Mouse (Mus musculus) hematopoietic stem cell, adult 5-6 weeks (primary cell): ENCODE data around the gene Hoxa1. TPM values are rescaled to one million over a fixed set of nuclear protein-coding genes. Genes with fewer than 3 reads are reported as not detected.

ENCODE experiments used
- ATAC-seq, 2 experiments: fragments of 125-278 bp in 1 of 2; replicated peaks in 1 of 2; 2 replicates each; pipeline ENCODE4 v1.8.0; 2016 to 2017; ENCODE audit warnings: inconsistent platforms in 2 of 2, mild to moderate bottlenecking in 2 of 2, moderate number of reproducible peaks in 2 of 2, low read depth in 1 of 2, moderate TSS enrichment in 1 of 2; ENCODE audit not compliant: low FRiP score in 2 of 2, poor library complexity in 2 of 2, severe bottlenecking in 2 of 2, insufficient read depth in 1 of 2, low TSS enrichment in 1 of 2
- total RNA-seq: library from RNA; stranded (forward); fragments of 172-1452, 232-1000 nt; gene quantifications from 2 replicates; pipeline ENCODE4 v1.2.3, GENCODE M21; 2017

The Hoxa1 gene
- total RNA-seq, 1 experiment from 2014 or later, result not detected

DNA sequence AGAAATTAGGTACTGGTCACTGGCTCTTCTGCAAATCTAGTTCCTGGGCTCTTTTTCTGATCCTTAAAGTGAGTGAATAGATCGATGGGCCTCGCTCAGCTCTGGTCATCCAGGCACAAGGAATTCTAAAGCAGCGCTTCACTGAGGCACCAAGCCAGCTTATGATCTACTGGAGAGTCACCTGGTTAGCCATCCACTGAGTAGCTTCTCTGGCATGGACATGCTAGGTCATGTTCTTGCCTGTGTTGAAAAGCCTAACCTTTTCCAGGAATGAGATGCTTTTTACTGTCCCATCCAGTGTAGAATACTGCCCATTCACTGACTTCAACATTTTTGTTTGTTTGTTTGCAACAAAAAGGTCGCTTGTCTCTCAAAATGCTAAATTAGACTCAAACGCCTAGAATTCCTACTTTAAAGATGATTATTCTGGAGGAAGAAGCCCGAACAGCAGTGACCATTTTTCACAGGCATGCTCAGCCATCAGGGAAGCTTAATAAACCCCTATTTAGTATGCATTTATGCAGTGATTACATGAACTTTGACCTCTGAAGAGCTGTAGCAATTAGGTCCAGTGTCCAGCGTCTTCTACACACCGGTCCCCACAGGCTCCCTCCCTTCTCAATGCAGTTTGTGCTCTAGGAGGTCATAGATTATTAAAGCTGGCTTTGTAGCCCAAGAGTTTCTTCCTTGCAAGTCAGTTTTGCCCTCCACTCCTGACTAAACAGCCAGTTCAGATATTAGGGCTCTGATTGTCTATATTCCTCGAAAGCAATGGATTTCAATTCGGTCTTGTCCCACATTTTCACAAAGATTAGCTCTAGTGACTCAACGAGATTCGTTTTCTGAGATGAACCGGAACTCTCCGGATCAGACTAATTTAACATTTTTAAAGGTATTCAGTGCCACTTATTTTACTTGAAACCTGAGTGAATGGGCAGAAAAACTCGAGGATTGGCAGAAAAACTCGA, 5.6 kb downstream of the Hoxa1 start:
- ATAC-seq, result no peak

DNA sequence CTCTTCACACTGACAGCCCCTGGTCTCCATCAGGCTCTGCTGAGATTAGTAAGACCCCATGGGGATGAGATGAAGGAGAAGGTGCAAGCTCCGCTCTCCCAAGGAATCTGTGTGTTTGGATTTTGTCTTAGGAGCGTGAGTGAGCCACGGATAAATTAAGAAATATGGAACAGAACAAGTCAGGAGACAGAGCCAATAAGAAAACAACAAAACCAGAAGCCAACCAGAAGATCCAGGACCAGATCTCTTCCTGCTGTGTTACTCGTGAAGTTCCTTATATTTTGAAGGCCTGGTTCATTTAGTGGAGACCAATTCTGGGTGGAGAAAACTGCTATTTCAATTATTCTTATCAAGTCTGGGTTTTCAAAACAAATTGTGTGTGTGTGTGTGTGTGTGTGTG, 6.5 kb downstream of the Hoxa1 start:
- no peak for ATAC-seq

DNA sequence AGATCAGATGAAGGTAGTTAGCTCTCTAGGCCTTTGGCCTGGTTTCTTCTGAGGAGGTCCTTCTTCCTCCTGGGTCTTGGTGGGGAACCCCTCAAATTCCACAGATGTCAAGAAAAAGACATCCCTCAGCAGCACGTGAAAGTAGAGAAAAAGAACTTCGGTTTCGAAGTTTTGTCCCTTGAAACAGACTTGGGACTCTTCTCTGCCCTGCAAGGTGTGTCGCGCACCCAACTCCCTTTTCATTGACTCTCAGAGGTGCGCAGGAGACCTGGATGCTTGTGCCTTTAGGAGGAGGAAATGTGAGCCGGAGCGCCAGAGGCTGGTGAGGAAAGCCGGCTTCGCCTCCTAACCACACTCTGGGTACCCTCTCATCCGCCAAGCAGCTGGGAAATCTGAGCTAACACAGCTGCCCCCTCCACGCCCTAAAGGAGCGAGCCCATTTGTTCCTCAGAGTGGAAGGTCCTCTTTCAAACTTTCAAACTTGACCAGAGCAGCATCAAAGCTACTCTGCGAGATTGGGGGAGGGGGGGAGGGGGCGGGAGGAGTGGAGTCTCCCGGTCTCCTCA, 7.6 kb downstream of the Hoxa1 start:
- no peak for ATAC-seq

DNA sequence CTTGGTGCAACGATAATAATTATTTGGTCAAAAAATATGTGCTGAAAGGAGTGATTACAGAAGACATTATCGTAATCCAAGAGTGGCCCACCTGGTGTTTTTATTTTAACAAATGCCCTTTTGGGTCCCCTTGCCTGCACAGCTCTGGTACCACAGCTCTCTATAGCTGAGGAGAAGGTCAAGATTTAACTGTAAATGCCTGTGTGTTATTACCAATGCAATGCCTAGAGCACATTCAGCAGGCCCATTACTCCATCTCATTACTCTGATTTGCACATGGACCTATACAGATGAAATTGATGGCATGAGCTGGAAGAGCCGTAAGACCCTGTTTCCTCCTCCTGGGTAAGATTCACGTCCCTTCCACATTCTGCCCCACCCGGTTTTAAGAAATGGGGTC, 19.0 kb downstream of the Hoxa1 start:
- no peak for ATAC-seq

DNA sequence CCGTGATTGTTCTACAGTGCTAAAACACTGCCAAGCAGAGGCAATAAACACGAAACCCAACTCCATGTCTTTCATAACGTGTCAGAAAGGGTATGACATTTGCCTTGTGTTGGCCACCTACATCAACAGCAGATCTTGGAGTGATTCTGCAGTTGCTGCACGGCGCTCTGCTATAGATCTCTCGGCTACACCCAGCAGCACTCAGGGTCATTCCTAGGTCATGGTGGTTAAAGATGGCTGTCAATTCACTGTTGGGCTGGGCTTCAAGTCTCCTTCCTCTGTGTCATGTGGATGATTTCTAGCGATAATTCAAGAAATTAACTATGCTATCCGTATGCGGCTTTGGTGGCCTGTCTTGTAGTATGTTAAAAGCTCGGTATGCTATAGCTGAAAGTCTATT, 19.5 kb downstream of the Hoxa1 start:
- ATAC-seq, result no peak

DNA sequence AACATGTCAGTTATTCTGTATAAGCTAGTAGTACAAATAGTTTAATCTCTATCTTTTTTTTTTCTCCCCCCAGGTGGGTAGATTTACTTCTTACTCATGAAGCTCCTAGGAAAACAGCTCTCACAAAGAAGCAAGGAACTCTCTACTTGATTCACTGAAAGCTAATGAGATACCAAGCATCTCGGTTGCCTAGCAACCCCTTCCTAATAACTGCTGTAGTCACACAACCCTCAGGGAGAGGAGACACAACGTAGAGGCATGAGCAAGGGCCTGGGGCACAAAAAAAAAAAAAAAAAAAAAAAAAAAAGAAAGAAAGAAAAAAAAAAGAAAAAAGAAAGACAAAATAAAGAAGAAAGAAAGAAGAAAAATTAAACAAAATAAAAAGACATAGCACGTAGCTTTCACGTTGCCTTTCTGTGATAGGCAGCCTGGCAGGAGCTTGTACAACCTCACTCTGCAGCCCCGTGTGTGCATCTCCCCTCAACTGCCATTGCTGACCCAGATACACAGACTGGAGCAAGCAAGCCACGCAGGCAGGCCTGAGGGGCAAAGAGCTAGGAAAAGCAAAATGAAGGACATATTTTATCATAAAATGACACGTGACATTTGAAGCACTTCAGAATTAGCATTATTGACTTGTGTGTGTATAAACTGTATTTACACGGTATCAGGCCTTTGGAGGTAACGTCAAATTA, 20.1 kb downstream of the Hoxa1 start:
- ATAC-seq, result no peak

DNA sequence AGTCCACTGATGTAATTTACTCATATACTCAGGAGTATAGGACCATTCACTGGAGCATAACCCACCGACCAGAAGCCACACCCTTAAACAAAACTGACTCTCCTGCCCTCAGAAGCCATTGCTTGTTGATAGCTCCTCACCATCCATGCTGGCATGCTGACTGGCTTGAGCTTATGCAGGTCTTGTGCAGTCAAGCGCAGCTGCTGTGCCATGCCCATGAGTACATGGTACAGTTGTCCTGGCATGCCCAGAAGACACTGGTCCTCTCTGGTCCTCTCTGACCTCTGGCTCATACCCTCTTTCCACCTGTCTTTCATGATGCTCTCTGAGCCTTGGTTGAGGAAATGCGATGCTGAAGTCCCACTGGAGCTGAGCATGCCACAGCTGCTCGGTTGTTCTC, 34.4 kb downstream of the Hoxa1 start:
- ATAC-seq, result no peak

DNA sequence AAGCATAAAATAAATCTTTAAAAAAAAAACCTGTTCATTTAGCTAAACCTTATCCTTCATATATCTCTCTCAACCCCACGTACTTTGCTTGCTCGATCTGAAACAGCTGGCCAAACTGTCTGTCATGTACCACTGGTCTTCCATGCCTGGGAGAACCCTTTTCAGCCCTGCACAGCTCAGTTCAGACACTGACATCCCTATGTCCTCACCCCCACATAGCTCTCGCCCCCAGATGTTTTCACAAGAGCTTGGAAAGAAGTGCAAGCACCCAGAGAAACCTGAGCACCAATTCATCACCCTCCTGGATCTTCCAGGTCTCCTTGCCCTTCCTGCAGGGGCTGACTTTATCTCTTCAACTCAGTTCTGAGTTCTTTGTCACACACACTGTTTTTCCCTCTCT, 36.9 kb downstream of the Hoxa1 start:
- no peak for ATAC-seq

DNA sequence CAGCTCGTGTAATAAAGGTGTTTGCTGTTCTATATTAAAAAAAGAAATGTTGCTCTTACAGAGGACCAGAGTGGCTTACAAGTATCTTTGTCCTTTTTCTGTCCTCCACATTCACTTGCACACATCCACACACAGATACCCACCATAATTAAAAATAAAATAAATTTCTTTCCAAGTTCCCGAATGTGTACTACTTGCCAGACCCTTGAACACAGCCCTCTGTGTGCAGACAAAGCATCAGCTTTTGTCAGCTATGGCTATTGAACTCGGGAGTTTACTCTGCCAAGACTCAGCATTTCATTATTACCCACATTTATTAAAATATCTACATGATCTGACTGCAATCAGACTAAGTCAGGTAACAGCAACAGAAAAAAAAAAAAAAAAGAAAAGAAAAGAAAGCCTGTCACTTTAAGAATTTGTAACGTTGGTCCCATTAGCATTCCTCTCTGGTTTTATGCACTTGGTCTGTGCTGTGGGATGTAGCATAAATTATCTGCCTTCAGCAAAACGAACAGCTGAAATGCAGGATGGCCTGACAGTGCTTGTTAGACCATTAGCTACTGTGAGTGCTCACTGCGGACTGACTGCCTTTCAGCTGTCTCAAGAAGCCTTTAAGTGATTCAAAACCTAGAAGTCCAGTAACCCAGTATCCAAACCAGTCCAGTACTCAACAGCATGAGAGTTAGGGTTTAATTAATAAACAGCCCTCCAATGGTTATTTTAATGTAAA, 39.0 kb downstream of the Hoxa1 start:
- no peak for ATAC-seq

DNA sequence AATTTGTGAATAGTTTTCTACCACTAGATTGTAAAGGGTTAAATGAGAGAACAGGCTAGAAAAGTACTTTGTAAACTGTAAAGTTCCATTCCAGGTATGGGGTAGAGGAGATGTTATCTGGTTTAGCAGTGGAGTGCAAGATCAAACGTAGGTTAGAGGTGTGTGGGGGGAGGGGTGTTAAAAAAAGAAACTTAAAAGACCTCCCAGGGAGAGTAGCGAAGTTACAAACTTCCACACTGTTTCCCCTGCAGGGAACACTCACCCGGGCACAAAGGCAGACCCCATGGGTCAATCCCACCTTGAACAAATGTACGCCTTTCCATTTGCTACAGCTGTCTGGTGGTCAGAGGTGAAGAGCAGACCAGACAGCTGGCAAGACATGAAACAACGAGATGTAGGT, 42.2 kb downstream of the Hoxa1 start:
- no peak for ATAC-seq

DNA sequence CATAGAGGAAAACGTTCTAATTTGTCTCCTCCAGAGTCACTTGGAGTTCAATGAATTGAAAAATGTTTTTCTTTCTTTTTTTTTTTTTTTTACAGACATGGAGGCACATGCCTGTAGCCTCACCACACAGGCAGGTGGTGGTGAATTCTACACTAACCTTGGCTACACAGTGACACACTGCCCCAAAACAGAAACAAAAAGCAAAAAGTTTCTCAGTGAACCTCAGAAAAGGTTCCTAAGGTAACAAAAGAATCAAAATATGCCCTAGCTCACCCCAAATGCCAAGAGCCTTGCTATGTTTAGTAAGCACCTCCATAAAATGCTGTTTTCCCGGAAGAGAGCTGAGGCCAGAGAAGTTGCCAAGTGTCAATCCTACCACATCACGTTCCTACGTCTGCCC, 46.3 kb downstream of the Hoxa1 start:
- no peak for ATAC-seq

DNA sequence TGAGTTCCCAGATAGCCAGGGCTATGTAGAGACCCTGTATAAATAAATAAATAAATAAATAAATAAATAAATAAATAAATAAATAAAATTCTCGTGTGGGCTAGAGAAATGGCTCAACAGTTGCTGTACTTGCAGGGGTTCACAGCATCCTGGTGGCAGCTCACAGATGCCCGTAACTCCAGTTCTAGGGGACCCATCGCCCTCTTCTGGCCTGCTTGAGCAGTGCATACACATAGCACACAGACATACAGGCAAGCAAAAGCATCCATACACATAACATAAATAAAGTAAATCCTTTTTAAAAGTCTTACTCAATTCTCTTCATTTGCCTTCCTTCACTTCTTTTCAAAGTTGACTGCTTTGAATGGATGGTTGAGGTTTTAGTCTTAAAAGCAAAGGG, 50.7 kb downstream of the Hoxa1 start:
- no peak for ATAC-seq

DNA sequence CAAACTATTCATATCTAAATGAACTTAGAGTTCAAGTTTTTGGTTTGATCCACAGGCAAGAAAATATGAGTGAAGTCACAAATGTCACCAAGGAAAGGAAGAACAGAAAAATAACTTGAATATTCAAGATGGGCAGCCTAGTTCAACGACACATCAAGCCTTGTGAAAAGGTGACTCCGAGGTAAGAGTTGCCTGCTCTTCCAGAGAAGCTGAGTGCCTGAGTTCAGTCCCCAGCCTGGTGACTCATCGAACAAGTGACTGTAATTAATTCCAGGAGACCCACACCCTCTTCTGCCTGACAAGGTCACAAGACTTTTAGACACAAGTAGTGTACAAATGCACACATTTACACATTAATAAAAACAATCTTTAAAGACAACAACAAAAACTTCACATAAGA, 51.4 kb downstream of the Hoxa1 start:
- no peak for ATAC-seq

DNA sequence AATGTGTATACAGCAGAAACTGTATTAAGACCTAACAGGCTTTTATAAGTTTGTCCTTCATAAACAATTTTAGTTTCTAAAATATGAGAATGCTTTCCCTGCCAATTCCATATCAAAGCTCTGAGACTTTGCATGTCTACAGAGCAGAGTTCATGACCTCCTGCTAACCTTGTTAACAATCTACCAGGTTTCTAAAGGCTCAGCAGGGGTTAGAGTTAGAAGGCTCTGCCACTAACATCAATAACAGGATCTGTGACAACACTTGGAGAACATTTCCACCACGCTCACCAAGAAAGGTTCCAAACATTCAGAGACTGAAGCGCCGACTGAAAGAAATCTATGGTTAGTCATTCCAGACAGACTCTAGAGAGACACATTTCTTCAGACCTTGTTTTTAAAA, 51.9 kb downstream of the Hoxa1 start:
- no peak for ATAC-seq
